Mouse (Mus musculus) cerebellum, adult 11 months (tissue): Measurements from ENCODE around the gene Rnf31.

Source experiments
- DNase-seq: peaks from one replicate; pipeline ENCODE4 v3.0.0; 2022

Rnf31 gene

GRCm38 (mm10) chr14:55578668-55579269 is 12.7 kb upstream of the Rnf31 start:
- DNase-seq, result peak; percentile 54

GRCm38 (mm10) chr14:55579511-55580496 is 11.7 kb upstream of the Rnf31 start:
- no peak for DNase-seq

- no peak for DNase-seq
These were observed 10.8 kb upstream of the Rnf31 start for GRCm38 (mm10) chr14:55580731-55581130.

GRCm38 (mm10) chr14:55581981-55582681 is 9.4 kb upstream of the Rnf31 start:
- no peak for DNase-seq

GRCm38 (mm10) chr14:55584303-55584701 is 7.2 kb upstream of the Rnf31 start:
- no peak for DNase-seq

GRCm38 (mm10) chr14:55584702-55585565 is 6.6 kb upstream of the Rnf31 start, which contains the start of gene Emc9:
Gene Emc9 (minus strand): TSS chr14:55585302.
- peak; percentile 77 for DNase-seq

- no peak for DNase-seq
These were observed 5.9 kb upstream of the Rnf31 start for GRCm38 (mm10) chr14:55585566-55585960.

GRCm38 (mm10) chr14:55586149-55586548 is 5.4 kb upstream of the Rnf31 start:
- DNase-seq, result no peak

GRCm38 (mm10) chr14:55589271-55589670 is 2.2 kb upstream of the Rnf31 start:
- no peak for DNase-seq

- no peak for DNase-seq
These were observed 1.6 kb upstream of the Rnf31 start for GRCm38 (mm10) chr14:55589771-55590448.

- DNase-seq, result peak; percentile 73
These were observed 669 bp upstream of the Rnf31 start, which contains the start of gene Psme2 for GRCm38 (mm10) chr14:55590748-55591330. Gene Psme2 (minus strand): TSS chr14:55591113.

- DNase-seq, result peak; percentile 45
These were observed 718 bp downstream of the Rnf31 start for GRCm38 (mm10) chr14:55592226-55592625.

- no peak for DNase-seq
These were observed 4.7 kb downstream of the Rnf31 start for GRCm38 (mm10) chr14:55596036-55596690.

- DNase-seq, result no peak
These were observed 7.2 kb downstream of the Rnf31 start for GRCm38 (mm10) chr14:55598521-55599390.

GRCm38 (mm10) chr14:55603271-55603632 is 11.7 kb downstream of the Rnf31 start, which contains the start of gene Irf9:
Gene Irf9 (plus strand): TSS chr14:55603571.
- DNase-seq, result no peak

GRCm38 (mm10) chr14:55603633-55604576 is 12.4 kb downstream of the Rnf31 start:
- DNase-seq, result peak; percentile 79

- no peak for DNase-seq
These were observed 13.3 kb downstream of the Rnf31 start for GRCm38 (mm10) chr14:55604823-55605222.

GRCm38 (mm10) chr14:55605743-55606459 is 14.4 kb downstream of the Rnf31 start:
- DNase-seq, result no peak
